In genomic region chr8:4226323-4226722, GRCm38 (mm10) we compare ENCODE assay signal across 9 mouse cellular contexts. TPM values are rescaled to one million over a fixed set of nuclear protein-coding genes. Genes with fewer than 3 reads are reported as not detected.
A peak's percentile ranks its signal among the peaks of the same experiment; 100 is the strongest.
DNase-seq lines count a peak whose midpoint lies in the region; ATAC-seq and TF ChIP-seq lines count a peak whose summit lies in the region.
"Had no signal": no experiment of that assay in that cellular context is flagged by ENCODE, and none has a peak within 500 bp of the region (broad histone marks: within the 10 kb centered on the region; RNA-seq: fewer than 3 reads in every experiment).

No protein-coding gene starts in this region.

- no peak for ATAC-seq in heart, embryonic 16.5 days (replicated peaks; ENCODE audit: extremely low read depth, insufficient read depth, low FRiP score)
- 0 out of 2 replicates have a peak, but pooled peaks have one; percentile 10 for ATAC-seq in embryonic facial prominence, embryonic 12.5 days (ENCODE audit: insufficient number of reproducible peaks, insufficient read depth, low FRiP score, low TSS enrichment)
- ATAC-seq in hindbrain, embryonic 16.5 days: peak; percentile 27; the same call in 1 of the 2 replicates
- ATAC-seq in midbrain, embryonic 13.5 days: peak; percentile 56; the same call in 1 of the 2 replicates

- DNase-seq in heart, postnatal 25 days (ENCODE audit: low spot score): no peak
- DNase-seq in frontal cortex, postnatal 10 days (ENCODE audit: low spot score in 2 of 2): no peak
- DNase-seq in layer of hippocampus, postnatal 14 days (ENCODE audit: low spot score in 2 of 2): no peak
- no peak for DNase-seq in kidney, adult 2 months

- H3K27me3 ChIP-seq in heart, embryonic 16.5 days (ENCODE audit: control insufficient read depth, insufficient read depth, low read length): peaks cover 24% of the 10 kb centered on the region
- peaks cover 27% of the 10 kb centered on the region for H3K27me3 ChIP-seq in embryonic facial prominence, embryonic 12.5 days
- H3K27me3 ChIP-seq in hindbrain, embryonic 16.5 days (replicated peaks; ENCODE audit: control insufficient read depth, insufficient read depth, low read length): peaks cover 14% of the 10 kb centered on the region
- peaks cover 25% of the 10 kb centered on the region for H3K27me3 ChIP-seq in midbrain, embryonic 13.5 days
- H3K27me3 ChIP-seq in kidney, adult 2 months (replicated peaks; ENCODE audit: control insufficient read depth, insufficient read depth, low read length): no peaks in the 10 kb centered on the region; the same call in 1 of the 2 replicates

- H3K4me1 ChIP-seq in heart, embryonic 16.5 days (ENCODE audit: control insufficient read depth, insufficient read depth, low read length): peaks cover 3% of the 10 kb centered on the region; the same call in 1 of the 2 replicates
- no peaks in the 10 kb centered on the region for H3K4me1 ChIP-seq in embryonic facial prominence, embryonic 12.5 days
- peaks cover 2% of the 10 kb centered on the region; the same call in 1 of the 2 replicates for H3K4me1 ChIP-seq in hindbrain, embryonic 16.5 days (ENCODE audit: control insufficient read depth, insufficient read depth, low read depth, low read length)
- H3K4me1 ChIP-seq in midbrain, embryonic 13.5 days (replicated peaks): peaks cover 5% of the 10 kb centered on the region; the same call in 1 of the 2 replicates
- 0 out of 2 replicates have a peak, but pooled peaks cover 2% of the 10 kb centered on the region for H3K4me1 ChIP-seq in kidney, adult 2 months (ENCODE audit: control insufficient read depth, insufficient read depth, low read length)

- TF ChIP-seq CTCF in kidney, adult 2 months (conservative IDR thresholded peaks at IDR 0.05; ENCODE audit: insufficient read depth, insufficient read length, low read depth, low read length): no peak

- intact Hi-C loops in heart, postnatal 25 days (cut with DNase I): no loop called here

- H3K27ac ChIP-seq in heart, embryonic 16.5 days (ENCODE audit: low read length): no peak overlapping the region
- H3K27ac ChIP-seq in embryonic facial prominence, embryonic 12.5 days: no peak overlapping the region
- no peak overlapping the region for H3K27ac ChIP-seq in hindbrain, embryonic 16.5 days (ENCODE audit: low read depth, low read length)
- H3K27ac ChIP-seq in midbrain, embryonic 13.5 days: no peak overlapping the region
- H3K27ac ChIP-seq in kidney, adult 2 months (ENCODE audit: insufficient read depth, low read depth, low read length): no peak overlapping the region

- H3K4me3 ChIP-seq in heart, embryonic 16.5 days (ENCODE audit: low read length): peak overlapping the region; percentile 37
- peak overlapping the region; percentile 28 for H3K4me3 ChIP-seq in embryonic facial prominence, embryonic 12.5 days
- no peak overlapping the region for H3K4me3 ChIP-seq in hindbrain, embryonic 16.5 days (ENCODE audit: low read length)
- no peak overlapping the region for H3K4me3 ChIP-seq in midbrain, embryonic 13.5 days (replicated peaks)
- no peak overlapping the region for H3K4me3 ChIP-seq in kidney, adult 2 months (ENCODE audit: insufficient read depth, low read depth, low read length)

- peak overlapping the region; percentile 59 for H3K4me2 ChIP-seq in heart, embryonic 16.5 days (ENCODE audit: low read depth, low read length)
- H3K4me2 ChIP-seq in embryonic facial prominence, embryonic 12.5 days (replicated peaks): peak overlapping the region; percentile 49
- H3K4me2 ChIP-seq in hindbrain, embryonic 16.5 days (ENCODE audit: low read length): peak overlapping the region; percentile 47
- peak overlapping the region; percentile 36; the same call in 1 of the 2 replicates for H3K4me2 ChIP-seq in midbrain, embryonic 13.5 days (replicated peaks)

- WGBS in heart, embryonic 16.5 days: 26% methylated on average over 4 of the region's 4 CpGs
- 26% methylated on average over 4 of the region's 4 CpGs for WGBS in embryonic facial prominence, embryonic 12.5 days
- 30% methylated on average over 4 of the region's 4 CpGs for WGBS in hindbrain, embryonic 16.5 days
- WGBS in midbrain, embryonic 13.5 days: 26% methylated on average over 4 of the region's 4 CpGs
- 37% methylated on average over 4 of the region's 4 CpGs for WGBS in kidney, adult 2 months

- H3K36me3 ChIP-seq in heart, embryonic 16.5 days (ENCODE audit: control insufficient read depth, insufficient read depth): no peaks in the 10 kb centered on the region
- no peaks in the 10 kb centered on the region for H3K36me3 ChIP-seq in embryonic facial prominence, embryonic 12.5 days
- H3K36me3 ChIP-seq in hindbrain, embryonic 16.5 days (ENCODE audit: control insufficient read depth, insufficient read depth, low read length): no peaks in the 10 kb centered on the region
- no peaks in the 10 kb centered on the region for H3K36me3 ChIP-seq in midbrain, embryonic 13.5 days
- no peaks in the 10 kb centered on the region for H3K36me3 ChIP-seq in kidney, adult 2 months (ENCODE audit: control insufficient read depth, insufficient read depth, low read length)
- H3K36me3 ChIP-seq: G1E had no signal

- no peak overlapping the region; the same call in 1 of the 2 replicates for H3K9ac ChIP-seq in heart, embryonic 16.5 days (ENCODE audit: low read length)
- H3K9ac ChIP-seq in embryonic facial prominence, embryonic 12.5 days: no peak overlapping the region
- no peak overlapping the region for H3K9ac ChIP-seq in hindbrain, embryonic 16.5 days (ENCODE audit: low read depth, low read length)
- 0 out of 2 replicates have a peak overlapping the region, but pooled peaks have one; percentile 25 for H3K9ac ChIP-seq in midbrain, embryonic 13.5 days (replicated peaks)

- TF ChIP-seq POLR2A in kidney, adult 2 months (IDR thresholded peaks at IDR 0.05; ENCODE audit: low read depth, low read length): no peak

- no peaks in the 10 kb centered on the region for H3K9me3 ChIP-seq in heart, embryonic 16.5 days (replicated peaks; ENCODE audit: control insufficient read depth, low read length)
- H3K9me3 ChIP-seq in embryonic facial prominence, embryonic 12.5 days: no peaks in the 10 kb centered on the region
- no peaks in the 10 kb centered on the region for H3K9me3 ChIP-seq in hindbrain, embryonic 16.5 days (ENCODE audit: control insufficient read depth, low read length)
- no peaks in the 10 kb centered on the region for H3K9me3 ChIP-seq in midbrain, embryonic 13.5 days
- H3K9me3 ChIP-seq: G1E had no signal

RNA-seq across cellular contexts. Expression of gene Lrrc8e, which starts 0.3 kb away (rescaled TPM):
- 0.39 and 0.54 TPM in 2 replicates for polyA plus RNA-seq in heart, embryonic 16.5 days (2015; fragmentation: Nextera tagmentation; extraction: Ambion mirVana)
- under 1 TPM; 0.08 to 0.34 TPM for total RNA-seq in heart, postnatal 25 days (2021)
- 0.56 and 0.67 TPM in 2 replicates for polyA plus RNA-seq in embryonic facial prominence, embryonic 12.5 days (2016; fragmentation: Nextera tagmentation; extraction: Ambion mirVana)
- not detected in 2 replicates for polyA plus RNA-seq in hindbrain, embryonic 16.5 days (2015; fragmentation: Nextera tagmentation; extraction: Ambion mirVana)
- polyA plus RNA-seq in midbrain, embryonic 13.5 days (2015; fragmentation: Nextera tagmentation; extraction: Ambion mirVana): 0.17 TPM in 1 of 2 replicates, not detected in the other
- total RNA-seq in layer of hippocampus, postnatal 14 days (2021): under 1 TPM in 1 of 2 experiments, not detected in 1; 0.07 TPM
- polyA plus RNA-seq in kidney, adult 2 months (2012; rRNA removed): 0.45 and 0.48 TPM in 2 replicates

RNA-seq across cellular contexts. Expression of gene Prr36, which starts 9.1 kb away (rescaled TPM):
- polyA plus RNA-seq in heart, embryonic 16.5 days (2015; fragmentation: Nextera tagmentation; extraction: Ambion mirVana): 0.25 and 0.80 TPM in 2 replicates
- total RNA-seq in heart, postnatal 25 days (2021): not detected
- 5.5 and 6.1 TPM in 2 replicates for polyA plus RNA-seq in embryonic facial prominence, embryonic 12.5 days (2016; fragmentation: Nextera tagmentation; extraction: Ambion mirVana)
- polyA plus RNA-seq in hindbrain, embryonic 16.5 days (2015; fragmentation: Nextera tagmentation; extraction: Ambion mirVana): 42.8 and 43.2 TPM in 2 replicates
- polyA plus RNA-seq in midbrain, embryonic 13.5 days (2015; fragmentation: Nextera tagmentation; extraction: Ambion mirVana): 44.2 and 52.1 TPM in 2 replicates
- total RNA-seq in layer of hippocampus, postnatal 14 days (2021): 10 to 100 TPM; 44.3 to 50.3 TPM
- 0.05 and 0.17 TPM in 2 replicates for polyA plus RNA-seq in kidney, adult 2 months (2012; rRNA removed)

RNA-seq across cellular contexts. Expression of gene Map2k7, which starts 12.2 kb away (rescaled TPM):
- 20.8 and 25.0 TPM in 2 replicates for polyA plus RNA-seq in heart, embryonic 16.5 days (2015; fragmentation: Nextera tagmentation; extraction: Ambion mirVana)
- total RNA-seq in heart, postnatal 25 days (2021): 10 to 100 TPM; 68.9 to 69.9 TPM
- polyA plus RNA-seq in embryonic facial prominence, embryonic 12.5 days (2016; fragmentation: Nextera tagmentation; extraction: Ambion mirVana): 36.1 and 40.1 TPM in 2 replicates
- 24.8 and 28.5 TPM in 2 replicates for polyA plus RNA-seq in hindbrain, embryonic 16.5 days (2015; fragmentation: Nextera tagmentation; extraction: Ambion mirVana)
- 33.0 and 36.9 TPM in 2 replicates for polyA plus RNA-seq in midbrain, embryonic 13.5 days (2015; fragmentation: Nextera tagmentation; extraction: Ambion mirVana)
- total RNA-seq in layer of hippocampus, postnatal 14 days (2021): 10 to 100 TPM; 81.2 to 84.5 TPM
- polyA plus RNA-seq in kidney, adult 2 months (2012; rRNA removed): 32.0 and 32.2 TPM in 2 replicates

RNA-seq across cellular contexts. Expression of gene Gm49320, which starts 12.3 kb away (rescaled TPM):
- polyA plus RNA-seq in heart, embryonic 16.5 days (2015; fragmentation: Nextera tagmentation; extraction: Ambion mirVana): 0.42 and 0.81 TPM in 2 replicates
- total RNA-seq in heart, postnatal 25 days (2021): not detected
- polyA plus RNA-seq in embryonic facial prominence, embryonic 12.5 days (2016; fragmentation: Nextera tagmentation; extraction: Ambion mirVana): 1.1 and 2.0 TPM in 2 replicates
- 0.59 and 0.71 TPM in 2 replicates for polyA plus RNA-seq in hindbrain, embryonic 16.5 days (2015; fragmentation: Nextera tagmentation; extraction: Ambion mirVana)
- polyA plus RNA-seq in midbrain, embryonic 13.5 days (2015; fragmentation: Nextera tagmentation; extraction: Ambion mirVana): 0.90 and 1.2 TPM in 2 replicates
- total RNA-seq in layer of hippocampus, postnatal 14 days (2021): under 1 TPM in 1 of 2 experiments, not detected in 1; 0.14 TPM
- 1.3 and 3.3 TPM in 2 replicates for polyA plus RNA-seq in kidney, adult 2 months (2012; rRNA removed)

RNA-seq across cellular contexts. Expression of gene Tgfbr3l, which starts 21.7 kb away (rescaled TPM):
- 3.0 and 3.6 TPM in 2 replicates for polyA plus RNA-seq in heart, embryonic 16.5 days (2015; fragmentation: Nextera tagmentation; extraction: Ambion mirVana)
- 1 to 10 TPM; 2.4 to 2.5 TPM for total RNA-seq in heart, postnatal 25 days (2021)
- 5.8 and 6.5 TPM in 2 replicates for polyA plus RNA-seq in embryonic facial prominence, embryonic 12.5 days (2016; fragmentation: Nextera tagmentation; extraction: Ambion mirVana)
- polyA plus RNA-seq in hindbrain, embryonic 16.5 days (2015; fragmentation: Nextera tagmentation; extraction: Ambion mirVana): 2.8 and 3.7 TPM in 2 replicates
- 8.0 and 8.5 TPM in 2 replicates for polyA plus RNA-seq in midbrain, embryonic 13.5 days (2015; fragmentation: Nextera tagmentation; extraction: Ambion mirVana)
- total RNA-seq in layer of hippocampus, postnatal 14 days (2021): 10 to 100 TPM in 1 of 2 experiments, 1 to 10 TPM in 1; 7.5 to 10.6 TPM
- 18.7 and 27.8 TPM in 2 replicates for polyA plus RNA-seq in kidney, adult 2 months (2012; rRNA removed)

Comparison
In these comparisons a context has a peak if more than half of its experiments do, and no peak if none do; other contexts are left out.
1. H3K4me3 ChIP-seq: peak in heart, embryonic 16.5 days (single experiment) and embryonic facial prominence, embryonic 12.5 days (single experiment); none in hindbrain, embryonic 16.5 days (single experiment), midbrain, embryonic 13.5 days (single experiment) and kidney, adult 2 months (single experiment).
2. Peak in every context shown above with its lines, with median percentiles within 50 percentile points of each other: H3K4me2 ChIP-seq.